Mouse (Mus musculus) liver (tissue): Measurements from ENCODE around the gene Sec13.

ENCODE experiments used
- DNase-seq: peaks from one replicate; pipeline ENCODE4 v3.0.0-alpha.2; 2020; ENCODE audit warnings: mixed read lengths

Sec13 gene

DNA sequence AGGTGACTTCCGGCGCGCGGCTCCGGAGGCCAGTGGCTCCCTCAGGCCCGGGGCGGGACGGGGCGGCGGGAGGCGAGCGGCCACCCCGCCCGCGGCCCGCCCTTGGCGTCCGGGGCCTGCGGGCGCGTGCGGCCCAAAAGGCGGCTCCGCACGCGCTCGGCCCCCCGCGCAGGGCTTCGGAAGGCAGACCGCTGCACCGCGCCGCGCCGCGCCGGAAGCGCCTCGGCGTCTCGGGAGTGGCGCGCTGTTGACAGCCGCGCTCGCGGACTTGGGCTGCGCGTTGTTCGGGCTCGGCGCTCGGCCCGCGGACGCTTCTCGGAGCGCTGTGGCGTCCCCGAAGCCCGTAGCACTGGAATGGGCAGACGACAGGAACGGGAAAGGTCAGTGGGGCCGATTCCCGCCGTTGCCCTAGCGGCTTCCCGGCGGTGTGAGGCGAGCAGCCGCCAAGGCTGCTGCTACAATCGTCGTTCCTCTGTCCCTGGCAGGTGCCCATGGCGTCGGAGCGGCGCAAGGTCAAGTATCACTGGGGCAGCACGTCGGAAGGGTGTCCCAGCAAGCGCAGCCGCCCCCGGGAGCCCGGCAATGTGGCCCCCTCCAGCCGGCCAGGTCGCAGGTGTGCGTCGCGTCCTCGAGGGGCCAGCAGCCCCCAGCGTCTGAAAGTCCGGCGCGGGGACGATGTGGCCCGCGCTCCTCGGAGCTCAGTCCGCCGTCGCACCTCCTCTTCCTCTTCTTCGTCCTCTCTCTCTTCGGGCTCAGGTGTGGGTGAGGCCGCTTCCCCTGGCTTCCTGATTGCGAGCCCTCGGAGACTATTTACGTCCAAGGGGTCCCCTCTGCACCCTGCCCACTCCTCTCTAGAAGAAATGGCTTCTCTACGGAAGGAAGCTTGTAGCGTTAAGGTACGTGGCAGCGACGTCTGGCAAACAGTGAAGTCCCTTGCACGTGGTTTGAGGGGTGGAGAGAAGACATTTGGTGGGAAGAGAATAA is 43.0 kb downstream of the Sec13 start:
- DNase-seq, result peak; percentile 34

DNA sequence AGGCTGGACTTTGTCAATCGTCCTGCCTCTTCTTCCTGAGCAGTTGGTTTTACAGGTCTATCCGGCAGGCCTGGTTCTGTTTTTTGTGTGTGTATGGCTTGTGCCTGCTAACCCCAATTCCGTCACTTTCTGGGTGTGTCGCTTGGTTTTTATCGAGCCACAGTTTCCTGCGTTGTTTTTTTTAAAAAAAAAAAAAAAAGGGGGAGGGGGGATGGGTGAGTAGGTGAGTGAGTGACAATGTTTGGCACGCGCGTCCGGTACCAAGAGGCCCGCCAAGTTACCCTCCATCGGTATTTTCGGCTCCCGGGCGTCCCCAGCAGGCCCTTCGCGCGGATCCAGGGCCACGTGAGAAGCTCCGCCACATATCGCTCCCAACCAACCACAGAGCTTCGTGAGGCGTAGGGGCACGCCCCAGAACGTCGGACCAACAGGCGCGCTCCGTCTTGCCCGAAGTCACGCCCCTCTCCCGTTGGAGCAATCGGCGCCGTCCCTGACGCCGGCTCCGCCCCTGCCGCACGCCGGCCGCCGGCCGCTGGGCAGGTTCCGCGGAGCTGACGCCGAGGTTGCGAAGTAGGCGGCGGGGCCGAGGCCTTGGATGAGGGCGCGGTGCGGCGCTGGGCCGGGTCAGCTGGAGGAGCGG is 43.8 kb downstream of the Sec13 start, which contains the start of gene Tatdn2:
TSS of gene Tatdn2 (plus strand) at position 469 of the 640 bp plus-strand sequence.
- DNase-seq, result peak; percentile 98

DNA sequence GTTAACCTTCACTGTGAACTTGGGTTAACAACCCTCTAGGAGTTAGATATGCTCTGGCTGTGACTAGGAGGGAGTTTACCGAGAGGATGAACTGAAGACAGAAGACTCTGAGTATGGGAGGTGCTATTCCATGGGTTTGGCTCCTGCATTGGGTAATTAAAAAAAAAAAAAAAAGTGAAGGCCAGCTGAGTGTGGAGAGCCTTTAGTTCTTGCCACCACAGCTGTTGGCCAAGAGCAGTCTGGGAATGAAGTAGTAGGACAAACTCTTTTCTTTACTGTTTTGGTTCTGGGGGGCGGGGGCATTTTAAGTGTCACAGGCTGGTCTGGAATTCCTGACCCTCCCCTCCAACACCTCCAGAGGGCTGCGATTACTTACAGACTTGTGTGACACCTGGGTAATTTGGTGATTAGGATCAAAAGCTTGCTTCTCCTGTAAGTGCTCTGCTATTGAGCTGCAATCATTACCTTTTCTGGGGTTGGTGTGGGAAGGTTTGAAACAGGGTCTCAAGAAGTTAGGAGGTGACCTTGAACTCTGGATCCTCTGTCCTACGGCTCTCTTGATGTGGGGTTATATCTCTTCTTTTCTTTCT is 44.7 kb downstream of the Sec13 start:
- DNase-seq, result no peak

DNA sequence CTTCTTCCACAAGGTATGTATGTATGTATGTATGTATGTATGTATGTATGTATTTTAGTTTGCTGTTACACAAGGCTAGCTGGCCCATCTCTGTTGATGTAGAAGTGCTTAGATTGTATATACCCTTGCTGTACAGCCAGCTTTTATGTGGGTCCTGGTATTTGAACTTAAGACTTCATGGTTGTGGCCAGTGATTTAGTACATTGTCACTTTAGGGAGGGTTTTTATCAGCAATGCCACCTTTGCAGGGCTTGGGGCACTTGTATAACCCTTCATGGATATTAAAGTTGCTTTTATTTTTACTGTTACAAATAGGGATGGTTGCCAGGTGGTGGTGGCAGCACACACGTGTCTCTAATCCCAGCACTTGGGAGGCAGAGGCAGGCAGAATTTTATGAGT is 45.3 kb downstream of the Sec13 start:
- no peak for DNase-seq

DNA sequence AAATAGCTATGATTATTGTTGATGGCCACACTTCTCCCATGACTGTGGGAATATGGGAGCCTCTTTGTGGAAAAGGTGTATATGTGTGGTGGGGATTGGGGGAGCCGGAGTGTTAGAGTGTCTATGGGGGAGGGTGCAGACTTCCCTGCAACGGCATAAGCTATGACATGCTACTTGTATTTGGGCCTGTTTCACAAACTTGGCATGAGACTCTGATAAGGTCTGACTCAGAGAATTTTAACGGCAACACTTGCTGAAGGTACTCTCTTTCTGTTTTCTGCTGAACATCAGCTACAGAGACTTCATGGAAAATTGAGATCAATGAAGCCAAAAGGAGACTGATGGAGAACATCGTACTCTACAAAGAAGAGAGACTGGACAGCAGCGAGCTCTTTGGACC is 47.2 kb downstream of the Sec13 start:
- no peak for DNase-seq

DNA sequence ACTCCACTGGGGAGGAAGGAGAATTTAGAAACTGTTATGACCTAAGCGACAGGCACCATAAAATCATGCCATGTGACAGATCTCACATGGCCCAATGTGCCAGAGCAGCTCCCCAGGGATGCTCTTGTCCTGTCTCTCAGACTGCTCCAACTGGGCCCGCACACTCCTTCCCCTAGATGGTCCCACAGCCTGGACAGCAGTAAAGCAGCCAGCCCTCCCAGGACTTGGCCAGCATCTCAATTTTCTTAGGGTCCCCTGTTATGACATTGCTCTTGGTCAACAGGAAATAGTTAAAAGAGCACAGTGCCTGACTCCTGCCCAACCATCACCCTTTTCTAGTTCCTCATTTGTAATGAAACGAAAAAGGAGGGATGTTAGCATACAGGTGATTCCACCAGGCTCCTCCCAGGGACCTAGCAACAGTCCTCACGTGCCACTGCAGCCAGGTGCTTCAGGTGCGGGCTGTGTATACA is 47.8 kb downstream of the Sec13 start:
- no peak for DNase-seq

DNA sequence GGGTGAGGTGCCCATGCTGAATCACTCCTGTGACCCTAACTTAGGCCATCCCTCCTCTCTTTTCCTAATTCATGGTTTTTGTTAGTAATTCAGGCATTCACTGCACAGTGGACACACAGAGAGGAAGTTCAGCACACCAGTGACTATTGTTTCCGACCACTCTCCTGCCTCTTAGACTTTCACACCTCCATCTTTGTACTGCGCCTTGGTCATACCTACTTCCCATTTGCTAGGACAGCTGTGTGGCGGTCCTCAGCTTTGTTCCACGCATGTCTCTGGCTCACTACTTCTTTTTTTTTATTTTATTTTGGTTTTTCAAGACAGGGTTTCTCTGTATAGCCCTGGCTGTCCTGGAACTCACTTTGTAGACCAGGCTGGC is 49.5 kb downstream of the Sec13 start:
- no peak for DNase-seq

DNA sequence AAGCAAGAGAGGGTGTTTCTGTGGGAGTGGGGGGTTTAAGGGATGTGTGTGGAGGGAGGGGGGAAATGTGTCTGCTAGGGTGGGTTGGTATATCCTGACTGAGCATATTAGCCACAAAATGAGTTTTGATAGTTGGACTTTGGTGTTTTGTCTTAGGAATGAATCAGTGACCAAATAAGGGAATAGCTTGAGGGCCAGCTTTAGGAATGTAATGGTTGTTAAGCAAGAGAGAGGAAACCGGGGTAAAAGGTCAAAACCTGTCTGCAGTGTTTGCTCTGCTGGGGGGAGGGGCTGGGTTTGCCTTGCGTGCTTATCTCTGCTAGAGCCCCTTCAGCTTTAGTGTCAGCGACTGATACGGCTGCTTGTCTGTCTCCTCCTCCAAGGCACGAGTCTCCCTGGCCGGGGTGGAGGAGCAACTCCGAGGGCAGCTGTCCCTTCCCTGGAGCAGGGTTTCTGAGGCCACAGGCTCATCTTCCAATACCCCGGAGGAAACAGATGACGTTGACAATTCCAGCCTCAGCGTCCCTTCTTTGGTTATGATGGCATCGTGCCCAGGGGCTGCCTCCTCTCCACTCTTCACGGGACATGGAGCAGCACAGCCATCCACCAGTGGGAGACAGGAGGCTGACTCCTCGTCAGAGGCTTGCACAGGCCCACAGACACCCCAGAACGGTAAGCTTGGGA is 50.0 kb downstream of the Sec13 start:
- DNase-seq, result peak; percentile 96

DNA sequence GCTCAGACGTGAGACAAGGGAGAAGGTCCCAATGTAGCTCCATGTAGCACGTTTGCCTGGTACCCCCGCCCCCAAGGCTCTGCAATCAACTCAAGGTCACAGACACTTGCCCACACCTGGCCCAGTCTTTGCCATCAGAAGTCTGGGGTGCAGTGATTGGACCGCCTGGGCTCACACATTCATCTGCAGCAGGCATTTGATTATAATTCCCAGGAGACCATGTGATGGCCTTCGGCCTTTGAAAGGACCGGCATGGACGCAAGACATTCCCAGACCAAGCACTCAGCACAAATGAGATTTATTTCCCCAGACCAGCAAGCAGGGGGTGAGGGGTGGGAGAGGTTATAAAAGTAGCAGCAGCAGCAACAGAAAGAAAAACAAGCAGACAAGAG is 50.5 kb downstream of the Sec13 start:
- DNase-seq, result peak; percentile 33

DNA sequence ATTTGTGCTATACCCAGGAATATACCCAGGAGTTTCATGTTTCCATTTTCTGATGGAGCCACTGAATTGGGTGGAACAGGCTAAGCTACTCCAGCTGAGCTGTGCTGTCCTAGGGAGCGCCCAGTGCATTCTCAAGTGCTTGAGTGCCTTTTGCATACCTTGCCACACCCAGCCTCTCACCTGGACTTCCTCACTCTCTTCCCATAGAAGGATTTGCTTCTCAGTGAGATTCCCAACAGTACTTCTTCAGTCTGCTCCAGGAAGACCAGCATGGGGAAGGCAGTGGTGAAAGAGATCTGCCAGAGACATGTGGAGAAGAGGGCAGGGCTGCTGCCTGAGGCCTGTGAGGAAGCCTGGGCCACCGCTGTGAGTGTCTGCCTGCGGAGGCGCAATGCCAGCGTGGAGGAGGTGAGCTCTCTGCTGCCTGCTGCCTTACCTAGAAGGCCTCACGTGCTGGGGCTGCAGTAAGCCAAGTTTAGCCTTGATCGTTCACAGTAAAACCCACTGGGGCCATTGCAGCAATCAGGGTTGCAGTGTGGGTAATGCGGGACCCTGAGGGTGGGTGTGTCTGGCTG is 53.9 kb downstream of the Sec13 start:
- no peak for DNase-seq

DNA sequence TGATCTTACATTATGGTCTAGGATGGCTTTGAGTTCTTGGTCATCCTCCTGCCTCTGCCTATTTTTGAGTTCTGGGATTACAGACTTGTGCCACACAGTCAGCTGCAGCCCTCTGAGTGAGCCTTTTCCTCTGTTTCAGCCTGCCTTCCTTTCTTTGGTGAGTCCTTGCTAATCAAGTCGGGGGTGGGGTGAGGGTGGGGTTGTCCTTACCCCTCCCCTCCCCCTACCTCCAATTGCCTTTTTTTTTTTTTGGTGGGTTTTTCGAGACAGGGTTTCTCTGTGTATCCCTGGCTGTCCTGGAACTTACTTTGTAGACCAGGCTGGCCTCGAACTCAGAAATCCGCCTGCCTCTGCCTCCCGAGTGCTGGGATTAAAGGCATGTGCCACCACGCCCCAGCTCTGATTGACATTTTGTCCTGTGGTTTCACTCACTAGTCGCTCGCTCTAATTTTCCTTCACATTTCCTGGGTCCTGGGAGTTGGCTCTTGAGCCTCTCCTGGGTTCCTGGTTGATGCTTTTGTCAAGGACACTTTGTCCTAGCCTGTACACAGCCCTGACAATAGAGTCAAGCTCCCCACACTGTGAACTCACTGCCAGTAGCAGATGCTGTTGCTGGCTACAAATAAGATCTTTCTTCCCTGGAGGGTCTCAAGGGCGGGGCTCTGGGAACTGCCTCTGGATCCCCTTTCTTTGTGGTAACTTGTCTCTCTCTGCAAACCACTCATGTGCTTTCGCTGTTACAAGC is 57.3 kb downstream of the Sec13 start:
- no peak for DNase-seq

DNA sequence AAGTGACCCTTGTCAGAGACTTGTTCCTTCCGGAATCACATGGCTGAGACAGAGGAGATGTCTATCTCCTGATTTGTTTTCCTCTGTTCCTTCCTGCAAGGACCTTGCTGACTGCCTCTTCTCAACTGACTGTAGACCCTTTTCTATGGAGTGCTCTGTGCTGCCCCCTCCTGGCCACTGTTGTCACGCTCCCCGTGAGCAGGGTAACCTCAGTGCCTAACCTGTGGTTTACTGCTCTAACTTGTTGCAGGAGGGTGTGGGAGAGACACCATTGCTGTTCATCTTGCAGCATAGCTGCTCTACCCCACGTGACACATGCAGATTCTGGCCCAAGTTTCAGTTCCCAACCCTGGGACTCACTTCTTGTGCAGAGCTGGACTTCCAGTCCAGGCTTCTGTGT is 59.3 kb downstream of the Sec13 start:
- DNase-seq, result peak; percentile 89

DNA sequence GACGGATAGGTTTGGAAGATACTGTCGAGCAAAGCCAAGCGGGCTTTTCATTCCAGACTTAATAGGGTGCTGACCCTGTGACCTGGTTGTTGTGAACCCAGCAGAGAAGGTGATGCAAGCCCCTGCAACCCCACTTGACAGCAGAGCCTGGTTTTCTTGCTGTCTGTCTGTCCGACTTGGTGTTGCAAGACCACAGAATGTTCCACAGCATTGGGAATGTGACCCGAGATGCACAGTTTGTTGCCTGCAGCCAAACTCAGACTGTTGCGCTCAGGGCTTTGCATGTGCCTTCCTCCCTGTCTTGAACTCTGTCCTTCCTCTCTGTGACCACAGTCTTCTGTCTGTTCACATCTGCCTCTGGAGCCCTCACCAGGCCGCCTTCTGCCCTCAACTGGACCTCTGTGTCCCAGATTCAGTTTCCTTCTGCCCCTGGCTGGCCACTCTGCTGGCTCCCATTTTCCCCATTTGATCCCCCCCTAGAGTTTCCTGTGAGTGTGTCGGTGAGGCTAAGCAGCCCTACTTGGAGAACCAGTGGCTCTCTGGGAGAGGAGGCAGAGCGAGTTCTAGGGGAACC is 60.5 kb downstream of the Sec13 start:
- DNase-seq, result no peak

DNA sequence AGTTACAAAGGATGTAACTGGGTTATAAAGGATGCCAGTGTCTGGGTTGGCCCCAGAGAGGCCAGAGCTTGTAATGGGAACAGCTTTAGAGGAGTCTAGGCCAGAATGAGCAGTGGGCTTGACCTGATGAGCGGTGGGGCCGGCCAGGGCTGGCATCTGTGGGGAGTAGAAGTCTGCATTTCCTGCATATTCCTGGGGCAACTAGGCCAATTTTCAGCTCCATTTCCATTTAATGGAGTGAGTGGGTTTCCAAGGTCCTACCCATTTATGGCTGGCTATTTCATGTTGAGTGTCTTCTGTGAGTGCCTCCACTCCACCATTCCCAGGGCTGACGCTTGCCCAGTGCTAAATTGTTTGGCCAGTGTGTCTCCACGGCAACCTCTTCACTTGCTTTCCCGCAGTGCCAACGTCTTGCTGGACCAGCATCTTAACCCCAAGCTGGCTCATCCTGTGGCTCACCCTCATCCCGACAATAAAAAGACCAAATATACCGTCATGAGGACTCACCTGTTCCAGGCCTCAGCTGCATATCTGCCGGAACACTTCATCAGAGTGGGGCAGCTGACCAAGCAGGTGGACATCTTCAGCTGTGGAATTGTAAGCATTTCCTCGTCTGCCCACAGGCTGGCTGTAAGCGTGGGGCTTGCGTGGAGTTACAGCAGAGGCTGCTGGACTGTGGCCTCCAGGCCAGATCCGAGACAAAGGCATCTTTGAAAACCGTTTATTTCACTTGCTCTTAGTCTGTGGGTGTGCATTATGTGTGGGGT is 62.1 kb downstream of the Sec13 start:
- DNase-seq, result no peak
